Mouse (Mus musculus): Measurements from ENCODE around the gene Celf2. TPM values are rescaled to one million over a fixed set of nuclear protein-coding genes. Genes with fewer than 3 reads are reported as not detected.

Gene Celf2
- polyA plus RNA-seq, 1 experiment from 2014 or later, result 25.2 TPM

GRCm38 (mm10) chr2:7526696-7527095 is 17.3 kb upstream of the Celf2 start:
- no peaks in the 10 kb centered on the region for H3K27me3 ChIP-seq
- DNase-seq (ENCODE audit: low read depth, low spot score) (no peak), ATAC-seq (no peak)
- ChIA-PET POLR2A (no interaction called here), CTCF (interaction anchor here (1.1 to 1.6 kb wide), 2 partner anchors 15 to 24 kb away, joined by 3 read pairs; no protein-coding TSS in a partner anchor)
- TF ChIP-seq CTCF (IDR thresholded peaks at IDR 0.05), result no peak
- in situ Hi-C loops (cut with MboI; ENCODE audit: low pct_unique_long_range_greater_than_20kb), result no loop called here

- DNase-seq (ENCODE audit: low read depth, low spot score), result no peak
- no peaks in the 10 kb centered on the region for H3K27me3 ChIP-seq
- in situ Hi-C loops (cut with MboI; ENCODE audit: low pct_unique_long_range_greater_than_20kb), result no loop called here
- no peak for TF ChIP-seq CTCF (IDR thresholded peaks at IDR 0.05)
- ChIA-PET CTCF (interaction anchor here (1.2 to 1.3 kb wide), 2 partner anchors 10 to 25 kb away, joined by 3 to 5 read pairs; no protein-coding TSS in a partner anchor), POLR2A (no interaction called here)
- ATAC-seq, result no peak
Observed at GRCm38 (mm10) chr2:7519473-7519872, 10.1 kb upstream of the Celf2 start.

GRCm38 (mm10) chr2:7493420-7493819 is 15.9 kb downstream of the Celf2 start:
- no peak for DNase-seq (ENCODE audit: low read depth, low spot score)
- CTCF ChIA-PET, result interaction anchor here (1.2 kb wide), 1 partner anchor 12 kb away, joined by 4 read pairs; no protein-coding TSS in a partner anchor
- no peaks in the 10 kb centered on the region for H3K27me3 ChIP-seq
- in situ Hi-C loops (cut with MboI; ENCODE audit: low pct_unique_long_range_greater_than_20kb), result no loop called here
- no peak for ATAC-seq
- POLR2A ChIA-PET, result no interaction called here
- no peak for TF ChIP-seq CTCF (IDR thresholded peaks at IDR 0.05)

DNA sequence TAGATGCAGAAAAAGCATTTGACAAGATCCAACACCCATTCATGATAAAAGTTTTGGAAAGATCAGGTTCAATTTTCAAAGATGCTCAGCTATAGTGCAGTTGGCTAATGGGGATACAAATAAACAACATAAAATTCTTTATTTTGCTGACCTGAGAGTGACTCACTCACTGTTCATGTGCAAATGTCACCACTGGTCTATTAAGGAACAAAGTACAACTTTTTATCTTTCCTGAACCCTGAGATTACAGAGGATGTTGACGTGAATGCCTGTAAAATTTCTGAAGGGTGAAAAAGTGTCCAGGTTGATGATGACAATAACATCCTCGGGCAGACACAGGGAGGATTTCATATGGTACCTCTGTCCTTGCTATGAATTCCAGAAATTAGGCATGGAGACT is 24.4 kb downstream of the Celf2 start:
- no peak for ATAC-seq
- in situ Hi-C loops (cut with MboI; ENCODE audit: low pct_unique_long_range_greater_than_20kb), result no loop called here
- TF ChIP-seq CTCF (IDR thresholded peaks at IDR 0.05), result no peak
- DNase-seq (ENCODE audit: low read depth, low spot score), result no peak
- ChIA-PET POLR2A (no interaction called here), CTCF (no interaction called here)
- no peaks in the 10 kb centered on the region for H3K27me3 ChIP-seq

DNA sequence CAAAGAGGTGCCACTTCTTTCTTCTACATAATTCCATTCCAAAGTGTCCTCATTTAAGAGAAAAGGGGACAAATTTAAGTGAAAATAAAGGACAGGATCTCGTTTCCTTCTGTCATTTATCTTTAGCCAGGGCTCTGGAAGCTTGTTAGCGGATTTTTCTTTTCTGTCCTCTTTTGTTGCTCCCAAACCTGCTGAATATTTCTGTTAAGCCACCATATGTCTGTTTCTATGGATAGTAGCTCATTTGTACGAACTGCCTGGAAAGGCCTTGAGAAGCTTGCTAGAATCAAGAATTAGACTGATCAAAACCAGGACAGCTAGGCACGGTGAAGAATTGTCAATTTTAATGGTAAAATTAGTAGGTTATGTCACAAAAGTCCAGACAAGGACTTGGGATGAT is 27.3 kb downstream of the Celf2 start:
- TF ChIP-seq CTCF (IDR thresholded peaks at IDR 0.05), result no peak
- CTCF ChIA-PET, result interaction anchor here (1.6 kb wide), 1 partner anchor 73 kb away, joined by 4 read pairs; no protein-coding TSS in a partner anchor
- in situ Hi-C loops (cut with MboI; ENCODE audit: low pct_unique_long_range_greater_than_20kb), result no loop called here
- POLR2A ChIA-PET, result no interaction called here
- ATAC-seq (no peak), DNase-seq (ENCODE audit: low read depth, low spot score) (no peak)
- no peaks in the 10 kb centered on the region for H3K27me3 ChIP-seq

DNA sequence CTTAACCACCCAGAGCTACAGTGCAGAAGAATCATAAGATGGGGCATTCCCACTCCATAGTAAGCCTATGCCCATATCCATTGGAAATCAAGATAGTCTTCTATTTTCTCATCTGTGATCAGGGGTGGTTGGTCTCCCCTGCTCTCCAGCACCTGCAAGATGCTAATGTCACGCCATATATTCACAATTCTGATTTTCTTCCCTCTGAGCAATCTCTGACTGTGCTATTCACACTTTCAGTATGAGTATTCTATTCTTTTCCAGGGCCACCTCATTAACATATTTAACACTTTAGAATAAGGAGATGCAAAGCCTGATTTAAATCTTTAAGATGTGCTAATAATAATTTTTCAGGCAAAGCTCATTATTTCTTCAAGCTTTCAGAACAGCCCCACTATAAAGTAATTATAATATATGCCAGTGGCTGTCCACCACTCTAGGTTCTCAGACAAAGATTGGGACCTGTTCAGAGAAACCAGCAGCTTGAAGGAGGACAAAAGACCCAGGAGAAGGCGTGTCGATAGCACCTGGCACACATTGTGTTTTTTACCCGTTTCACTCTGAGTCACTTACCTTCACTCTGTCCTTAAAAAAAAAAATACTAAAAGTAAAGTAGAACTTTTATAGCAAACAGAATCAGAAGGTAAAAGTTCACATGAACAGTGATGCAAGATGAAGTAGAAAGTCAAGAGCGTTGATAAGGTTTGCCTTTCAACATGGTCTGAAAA is 48.9 kb downstream of the Celf2 start:
- ChIA-PET POLR2A (no interaction called here), CTCF (interaction anchor here (1.2 kb wide), 1 partner anchor 9 kb away, joined by 3 read pairs; no protein-coding TSS in a partner anchor)
- ATAC-seq (no peak), DNase-seq (ENCODE audit: low read depth, low spot score) (no peak)
- in situ Hi-C loops (cut with MboI; ENCODE audit: low pct_unique_long_range_greater_than_20kb), result no loop called here
- H3K27me3 ChIP-seq, result no peaks in the 10 kb centered on the region
- TF ChIP-seq CTCF (IDR thresholded peaks at IDR 0.05), result no peak

GRCm38 (mm10) chr2:7438721-7439282 is 70.6 kb downstream of the Celf2 start:
- ChIA-PET POLR2A (no interaction called here), CTCF (interaction anchor here (0.8 kb wide), 1 partner anchor 14 kb away, joined by 3 read pairs; no protein-coding TSS in a partner anchor)
- TF ChIP-seq CTCF (IDR thresholded peaks at IDR 0.05), result no peak
- in situ Hi-C loops (cut with MboI; ENCODE audit: low pct_unique_long_range_greater_than_20kb), result no loop called here
- no peak for ATAC-seq
- no peaks in the 10 kb centered on the region for H3K27me3 ChIP-seq
- DNase-seq (ENCODE audit: low read depth, low spot score), result no peak

DNA sequence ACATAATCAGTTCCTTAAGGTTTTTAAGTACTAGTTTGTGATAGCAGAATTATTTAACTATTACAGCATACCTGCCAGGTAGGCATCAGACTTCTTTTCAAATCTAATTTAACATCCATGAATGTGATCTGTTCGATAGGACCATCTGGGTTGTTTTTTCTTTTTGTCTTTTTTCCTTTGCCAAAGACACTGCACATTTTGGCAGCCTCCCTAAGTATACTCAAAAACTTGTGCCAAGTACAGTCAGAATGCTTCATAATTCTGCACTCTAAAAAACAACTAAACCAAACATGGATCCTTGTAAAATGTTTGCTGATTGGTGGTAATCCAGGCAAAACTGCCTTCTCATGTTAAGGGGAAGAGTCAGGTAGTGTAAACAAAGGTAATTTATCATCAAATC is 82.9 kb downstream of the Celf2 start:
- ChIA-PET CTCF (no interaction called here), POLR2A (no interaction called here)
- no peaks in the 10 kb centered on the region for H3K27me3 ChIP-seq
- no peak for TF ChIP-seq CTCF (IDR thresholded peaks at IDR 0.05)
- in situ Hi-C loops (cut with MboI; ENCODE audit: low pct_unique_long_range_greater_than_20kb), result no loop called here
- DNase-seq (ENCODE audit: low read depth, low spot score), result no peak
- no peak for ATAC-seq

DNA sequence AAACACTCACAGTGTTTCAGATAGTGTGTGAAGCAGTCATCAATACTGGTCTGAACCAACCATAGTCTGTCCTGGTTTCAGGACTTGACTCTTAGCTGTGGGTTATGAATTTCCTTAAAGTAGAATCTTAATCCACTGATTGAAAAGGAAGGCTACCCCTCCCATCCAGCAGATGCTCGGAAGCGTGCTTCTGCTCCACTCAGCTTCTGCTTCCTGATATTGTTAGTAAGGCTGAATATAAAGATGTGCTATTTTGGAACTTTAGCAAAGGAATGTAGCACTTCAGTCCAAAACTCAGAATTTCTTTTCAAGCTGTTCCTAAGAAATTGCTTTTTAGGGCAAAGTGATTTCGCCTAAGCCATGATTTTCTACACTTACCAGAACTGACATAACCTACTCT is 108.8 kb downstream of the Celf2 start:
- ATAC-seq (no peak), DNase-seq (ENCODE audit: low read depth, low spot score) (no peak)
- no peak for TF ChIP-seq CTCF (IDR thresholded peaks at IDR 0.05)
- in situ Hi-C loops (cut with MboI; ENCODE audit: low pct_unique_long_range_greater_than_20kb), result no loop called here
- ChIA-PET POLR2A (no interaction called here), CTCF (interaction anchor here (1.4 kb wide), 1 partner anchor 24 kb away, joined by 3 read pairs; no protein-coding TSS in a partner anchor)
- H3K27me3 ChIP-seq, result no peaks in the 10 kb centered on the region

GRCm38 (mm10) chr2:7395935-7396334 is 113.4 kb downstream of the Celf2 start:
- H3K27me3 ChIP-seq, result no peaks in the 10 kb centered on the region
- DNase-seq (ENCODE audit: low read depth, low spot score), result no peak
- no peak for ATAC-seq
- in situ Hi-C loops (cut with MboI; ENCODE audit: low pct_unique_long_range_greater_than_20kb), result no loop called here
- ChIA-PET CTCF (no interaction called here), POLR2A (interaction anchor here (0.7 kb wide), 1 partner anchor 14 kb away, joined by 10 read pairs; no protein-coding TSS in a partner anchor)
- no peak for TF ChIP-seq CTCF (IDR thresholded peaks at IDR 0.05)

DNA sequence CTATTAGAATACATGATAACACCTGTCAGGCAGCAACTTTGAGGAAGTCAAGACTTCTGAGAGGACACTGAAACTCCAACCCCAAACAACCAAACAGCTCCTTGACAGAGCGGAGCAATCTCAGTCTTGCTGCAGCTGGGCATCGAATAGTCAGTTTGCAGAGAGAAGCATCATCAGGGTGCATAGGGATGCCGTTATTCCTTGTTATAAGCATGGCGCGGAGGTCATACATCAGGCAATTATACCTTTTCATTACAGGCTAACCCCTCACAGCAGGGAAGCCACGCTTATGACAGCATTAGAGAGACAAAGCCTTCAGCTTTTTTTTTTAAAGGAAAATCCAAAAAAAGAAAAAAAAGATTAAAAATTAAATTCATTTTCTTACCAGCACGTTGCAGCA is 113.9 kb downstream of the Celf2 start:
- no peak for TF ChIP-seq CTCF (IDR thresholded peaks at IDR 0.05)
- ATAC-seq (no peak), DNase-seq (ENCODE audit: low read depth, low spot score) (no peak)
- ChIA-PET CTCF (no interaction called here), POLR2A (interaction anchor here (0.7 kb wide), 1 partner anchor 14 kb away, joined by 10 read pairs; no protein-coding TSS in a partner anchor)
- in situ Hi-C loops (cut with MboI; ENCODE audit: low pct_unique_long_range_greater_than_20kb), result no loop called here
- no peaks in the 10 kb centered on the region for H3K27me3 ChIP-seq

All from Patski (cell line).